Mouse (Mus musculus) cortical plate, adult 2 months (tissue): ENCODE measurements at regions not wholly inside any gene's neighbourhood (a gene's known extent, or its start where the extent isn't known, plus 50 kb on each side); places are given as distances from the start of the nearest gene placed in this dataset.

ENCODE experiments used
- CTCF ChIP-seq: fragments of 200-500 bp; IDR thresholded peaks from 2 replicates; pipeline ENCODE4 v1.5.1; 2011; ENCODE audit warnings: mild to moderate bottlenecking, control low read depth, low read length; ENCODE audit not compliant: insufficient read depth; ENCODE audit errors: extremely low read depth
- POLR2A ChIP-seq: fragments of 200-500 bp; IDR thresholded peaks from 2 replicates; pipeline ENCODE4 v1.6.1; 2011; ENCODE audit warnings: mild to moderate bottlenecking, low read length, control low read depth; ENCODE audit not compliant: insufficient read depth; ENCODE audit errors: extremely low read depth

- TF ChIP-seq POLR2A = no peak
- no peak for TF ChIP-seq CTCF
Observed at GRCm38 (mm10) chr17:52459997-52460387, 142.5 kb upstream of the Kcnh8 start.
